Mouse (Mus musculus) retina, postnatal 1 day (tissue): ENCODE results near the gene Abcc9.
A peak's percentile ranks its signal among the peaks of the same experiment; 100 is the strongest.

Experiments
- DNase-seq: peaks from one replicate; pipeline ENCODE4 v3.0.0-alpha.2; 2012

Abcc9 gene

GRCm38 (mm10) chr6:142609401-142610373, 92.4 kb downstream of the Abcc9 start:
- DNase-seq = no peak

- DNase-seq = no peak
These were observed 95.0 kb downstream of the Abcc9 start for GRCm38 (mm10) chr6:142607080-142607479.

GRCm38 (mm10) chr6:142602772-142603171, 99.3 kb downstream of the Abcc9 start:
- DNase-seq = no peak

GRCm38 (mm10) chr6:142578831-142579230, 123.3 kb downstream of the Abcc9 start:
- no peak for DNase-seq

GRCm38 (mm10) chr6:142577801-142578200, 124.3 kb downstream of the Abcc9 start:
- no peak for DNase-seq

- no peak for DNase-seq
These were observed 129.2 kb downstream of the Abcc9 start for GRCm38 (mm10) chr6:142572876-142573275.

- DNase-seq = peak; percentile 9
These were observed 130.3 kb downstream of the Abcc9 start for GRCm38 (mm10) chr6:142571629-142572360.

GRCm38 (mm10) chr6:142571055-142571618, 131.0 kb downstream of the Abcc9 start, which contains the start of gene Kcnj8:
Gene Kcnj8 (minus strand): TSS chr6:142571614.
- DNase-seq = peak; percentile 74

GRCm38 (mm10) chr6:142570046-142570770, 131.9 kb downstream of the Abcc9 start:
- peak; percentile 27 for DNase-seq

- DNase-seq = no peak
These were observed 133.3 kb downstream of the Abcc9 start for GRCm38 (mm10) chr6:142568713-142569357.

- peak; percentile 31 for DNase-seq
These were observed 134.7 kb downstream of the Abcc9 start for GRCm38 (mm10) chr6:142567452-142567851.

- DNase-seq = no peak
These were observed 137.4 kb downstream of the Abcc9 start for GRCm38 (mm10) chr6:142564746-142565145.

GRCm38 (mm10) chr6:142561151-142561550, 141.0 kb downstream of the Abcc9 start:
- no peak for DNase-seq

GRCm38 (mm10) chr6:142558772-142559679, 143.1 kb downstream of the Abcc9 start:
- DNase-seq = no peak

GRCm38 (mm10) chr6:142558076-142558475, 144.0 kb downstream of the Abcc9 start:
- DNase-seq = no peak

- no peak for DNase-seq
These were observed 146.1 kb downstream of the Abcc9 start for GRCm38 (mm10) chr6:142555988-142556387.

- DNase-seq = no peak
These were observed 150.6 kb downstream of the Abcc9 start for GRCm38 (mm10) chr6:142551482-142551881.

GRCm38 (mm10) chr6:142550871-142551270, 151.2 kb downstream of the Abcc9 start:
- DNase-seq = no peak

- no peak for DNase-seq
These were observed 153.7 kb downstream of the Abcc9 start for GRCm38 (mm10) chr6:142548377-142548776.

- peak; percentile 32 for DNase-seq
These were observed 157.0 kb downstream of the Abcc9 start for GRCm38 (mm10) chr6:142545132-142545531.

- no peak for DNase-seq
These were observed 158.5 kb downstream of the Abcc9 start for GRCm38 (mm10) chr6:142543648-142544047.
